Mouse (Mus musculus) bone marrow macrophage, adult 2 months (primary cell): Measurements from ENCODE around the gene Cenpj.

ENCODE experiments used
- CTCF ChIP-seq: IDR thresholded peaks from 2 replicates; pipeline ENCODE4 v1.5.1; 2012; ENCODE audit warnings: low read depth, mild to moderate bottlenecking, low read length, moderate library complexity
- POLR2A ChIP-seq: IDR thresholded peaks from 2 replicates; pipeline ENCODE4 v1.6.1; 2012; ENCODE audit warnings: mild to moderate bottlenecking, low read depth, low read length, borderline replicate concordance

DNA sequence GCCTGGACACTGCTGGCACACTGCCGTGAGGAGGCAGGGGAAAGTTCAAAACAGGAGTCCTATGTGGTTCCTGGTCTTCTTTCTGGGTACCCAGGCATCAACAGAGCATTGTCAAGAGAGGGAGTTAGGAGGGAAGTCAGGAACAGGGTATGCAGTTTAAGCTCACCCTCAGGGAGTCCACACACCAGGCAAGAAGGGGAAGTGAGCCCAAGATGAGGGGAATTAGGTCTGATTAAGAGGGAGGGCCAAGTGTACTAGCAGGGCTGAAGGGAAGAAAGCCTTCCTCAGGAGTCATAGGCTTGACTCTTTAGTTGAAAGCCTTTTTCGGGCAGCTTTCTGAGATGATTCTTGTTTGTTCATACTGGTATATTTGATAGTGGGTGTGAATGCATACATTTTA, 60.5 kb downstream of the Cenpj start:
- TF ChIP-seq CTCF = no peak
- no peak for TF ChIP-seq POLR2A
